Mouse (Mus musculus) embryonic fibroblast, embryonic 13.5 days (primary cell): ENCODE data around the gene Dis3l2.

Experiments
- CTCF ChIP-seq: IDR thresholded peaks from 2 replicates; pipeline ENCODE4 v1.5.1; 2011; ENCODE audit warnings: mild to moderate bottlenecking, control low read depth, low read length, moderate library complexity, borderline replicate concordance; ENCODE audit not compliant: insufficient read depth
- POLR2A ChIP-seq: IDR thresholded peaks from 2 replicates; pipeline ENCODE4 v1.6.1; 2011; ENCODE audit warnings: low read depth, mild to moderate bottlenecking, control low read depth, low read length, moderate library complexity

DNA sequence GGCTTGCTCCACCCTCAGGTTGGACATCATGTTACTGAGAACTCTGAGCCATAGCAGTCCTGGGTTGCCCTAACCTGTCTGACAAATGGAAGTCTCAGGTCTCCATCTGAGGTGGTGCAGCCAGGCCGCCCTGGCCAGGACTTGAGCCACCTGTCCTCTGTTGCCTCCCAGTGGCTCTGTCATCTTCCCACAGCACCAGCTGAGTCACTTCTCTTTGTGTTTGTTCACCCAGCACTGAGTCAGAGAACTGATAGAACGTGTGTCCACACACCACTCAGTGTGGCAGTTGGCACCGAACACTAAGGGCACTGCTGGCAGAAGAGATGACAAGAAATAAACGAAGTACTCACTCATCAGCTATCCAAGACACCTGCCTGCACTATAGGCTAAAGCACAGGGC, 347.8 kb downstream of the Dis3l2 start:
- TF ChIP-seq POLR2A (no peak), CTCF (no peak)
